Mouse (Mus musculus): ENCODE measurements at regions not wholly inside any gene's neighbourhood (a gene's known extent, or its start where the extent isn't known, plus 50 kb on each side); places are given as distances from the start of the nearest gene placed in this dataset.
A peak's percentile ranks its signal among the peaks of the same experiment; 100 is the strongest.

DNA sequence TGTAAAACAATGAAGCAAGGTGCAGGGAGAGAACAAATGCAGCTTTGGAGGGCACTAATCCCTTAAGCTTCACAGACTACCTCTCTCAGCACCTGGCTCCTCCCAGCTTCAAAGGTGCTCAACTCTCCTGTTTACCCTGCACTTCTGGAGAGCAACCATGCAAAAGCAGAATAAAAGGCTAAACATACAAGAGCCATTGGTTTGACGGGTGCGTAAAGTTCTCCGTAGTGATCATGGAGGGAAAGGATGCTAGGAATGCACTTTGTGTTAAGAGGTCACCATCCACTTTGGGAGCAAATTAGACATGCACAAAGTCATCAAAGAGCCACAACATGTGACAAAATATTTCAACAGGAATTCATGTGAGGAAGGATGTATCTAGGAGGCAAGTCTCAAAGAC lies 156.1 kb downstream of the Adamts15 start:
- no peak overlapping the region for H3K4me3 ChIP-seq (replicated peaks; ENCODE audit: low read length)
- no peak overlapping the region for H3K27ac ChIP-seq (ENCODE audit: low read length)
- H3K9me3 ChIP-seq (replicated peaks; ENCODE audit: control insufficient read depth, low read length): no peaks in the 10 kb centered on the region
- H3K4me1 ChIP-seq (ENCODE audit: control insufficient read depth, insufficient read depth, low read length): peaks cover 6% of the 10 kb centered on the region; the same call in 1 of the 2 replicates
- H3K27me3 ChIP-seq (ENCODE audit: control insufficient read depth, insufficient read depth, low read length): no peaks in the 10 kb centered on the region
- WGBS: 65% methylated on average over 3 of the region's 3 CpGs
- H3K4me2 ChIP-seq (ENCODE audit: low read depth, low read length): no peak overlapping the region
- no peaks in the 10 kb centered on the region for H3K36me3 ChIP-seq (ENCODE audit: control insufficient read depth, insufficient read depth, low read length)
- ATAC-seq (ENCODE audit: insufficient read depth, low FRiP score): no peak
- no peak overlapping the region for H3K9ac ChIP-seq (ENCODE audit: low read length)

DNA sequence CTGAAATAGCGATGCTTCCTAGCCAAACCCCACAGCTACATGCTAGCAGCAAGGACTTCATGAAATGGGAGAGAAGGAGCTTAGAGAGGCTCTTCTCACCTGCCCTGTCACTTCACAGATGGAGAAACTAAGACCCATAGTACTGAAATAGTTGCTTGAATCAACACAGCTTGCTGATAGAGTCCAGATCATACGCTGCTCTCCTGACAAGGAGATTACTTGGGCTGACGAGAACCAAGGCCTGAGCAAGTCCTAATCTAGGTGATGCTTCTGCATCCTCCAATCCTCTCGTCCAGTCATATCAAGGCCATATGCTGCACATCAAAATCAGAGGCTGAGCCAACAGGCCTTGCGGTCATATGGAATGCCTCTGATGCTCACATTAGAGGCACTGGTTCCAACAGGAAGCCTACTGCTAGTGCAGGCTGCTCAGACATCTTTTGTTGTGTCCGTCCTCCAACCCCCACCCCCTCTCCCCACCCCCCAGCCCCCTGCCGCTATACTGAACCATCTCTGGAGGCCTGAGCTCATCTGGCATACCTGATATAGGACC lies 157.2 kb downstream of the Adamts15 start:
- no peak overlapping the region for H3K9ac ChIP-seq (ENCODE audit: low read length)
- H3K36me3 ChIP-seq (ENCODE audit: control insufficient read depth, insufficient read depth, low read length): no peaks in the 10 kb centered on the region
- peak; percentile 66 for ATAC-seq (ENCODE audit: insufficient read depth, low FRiP score)
- WGBS: 52% methylated on average over 7 of the region's 7 CpGs
- H3K9me3 ChIP-seq (replicated peaks; ENCODE audit: control insufficient read depth, low read length): no peaks in the 10 kb centered on the region
- peaks cover 3% of the 10 kb centered on the region; the same call in 1 of the 2 replicates for H3K4me1 ChIP-seq (ENCODE audit: control insufficient read depth, insufficient read depth, low read length)
- no peak overlapping the region for H3K4me2 ChIP-seq (ENCODE audit: low read depth, low read length)
- no peak overlapping the region for H3K27ac ChIP-seq (ENCODE audit: low read length)
- H3K27me3 ChIP-seq (ENCODE audit: control insufficient read depth, insufficient read depth, low read length): no peaks in the 10 kb centered on the region
- H3K4me3 ChIP-seq (replicated peaks; ENCODE audit: low read length): no peak overlapping the region

DNA sequence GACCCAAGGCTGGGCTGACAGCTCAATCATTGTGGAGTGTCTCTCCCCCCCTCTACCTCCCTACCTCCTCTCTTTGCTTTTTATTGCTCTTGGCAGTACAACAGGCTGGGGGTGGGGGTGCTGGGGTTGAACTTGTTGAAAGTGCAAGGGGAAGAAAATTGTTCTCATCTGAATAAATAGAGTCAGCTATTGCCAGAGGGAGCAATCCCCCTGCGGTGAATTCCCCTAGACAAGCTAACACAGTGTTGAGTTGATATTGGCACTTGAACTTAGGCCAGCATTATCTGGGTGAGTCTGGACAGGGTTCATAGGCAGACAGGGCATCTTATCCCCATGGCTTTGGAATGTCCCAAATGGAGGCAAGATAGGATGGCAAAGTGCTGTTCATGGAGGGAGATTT lies 159.3 kb downstream of the Adamts15 start:
- Histone ChIP-seq H3K9ac (ENCODE audit: low read length) (no peak overlapping the region), H3K27me3 (ENCODE audit: control insufficient read depth, insufficient read depth, low read length) (no peaks in the 10 kb centered on the region), H3K4me2 (ENCODE audit: low read depth, low read length) (no peak overlapping the region), H3K27ac (ENCODE audit: low read length) (no peak overlapping the region), H3K4me3 (replicated peaks; ENCODE audit: low read length) (no peak overlapping the region), H3K9me3 (replicated peaks; ENCODE audit: control insufficient read depth, low read length) (no peaks in the 10 kb centered on the region), H3K4me1 (ENCODE audit: control insufficient read depth, insufficient read depth, low read length) (peaks cover 3% of the 10 kb centered on the region; the same call in 1 of the 2 replicates), H3K36me3 (ENCODE audit: control insufficient read depth, insufficient read depth, low read length) (no peaks in the 10 kb centered on the region)
- no peak for ATAC-seq (ENCODE audit: insufficient read depth, low FRiP score)
- 83% methylated on average over 1 of the region's 1 CpGs for WGBS

DNA sequence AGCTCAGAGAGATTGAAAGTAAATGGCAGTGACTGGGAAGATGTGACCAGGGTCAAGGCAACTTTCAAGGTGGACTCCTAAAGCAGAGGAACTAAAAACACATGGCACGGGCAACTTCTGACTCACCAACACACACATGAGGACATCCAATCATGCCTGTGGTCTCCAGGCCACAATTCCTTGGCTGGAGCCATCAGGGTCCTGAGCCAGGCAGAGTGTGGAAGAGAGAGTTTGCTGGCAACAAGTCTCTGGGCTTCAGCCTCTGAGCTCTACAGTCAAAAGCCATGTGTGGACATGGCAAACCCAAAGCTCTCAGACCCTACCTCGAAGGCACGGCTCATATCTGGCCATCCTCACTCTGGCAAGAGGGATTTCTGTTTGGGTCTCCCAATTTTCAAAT lies 164.1 kb downstream of the Adamts15 start:
- no peaks in the 10 kb centered on the region for H3K27me3 ChIP-seq (ENCODE audit: control insufficient read depth, insufficient read depth, low read length)
- no peaks in the 10 kb centered on the region for H3K9me3 ChIP-seq (replicated peaks; ENCODE audit: control insufficient read depth, low read length)
- ATAC-seq (ENCODE audit: insufficient read depth, low FRiP score): no peak
- WGBS: 85% methylated on average over 3 of the region's 3 CpGs
- no peak overlapping the region for H3K4me2 ChIP-seq (ENCODE audit: low read depth, low read length)
- H3K4me3 ChIP-seq (replicated peaks; ENCODE audit: low read length): no peak overlapping the region
- no peak overlapping the region for H3K27ac ChIP-seq (ENCODE audit: low read length)
- H3K9ac ChIP-seq (ENCODE audit: low read length): no peak overlapping the region
- no peaks in the 10 kb centered on the region for H3K36me3 ChIP-seq (ENCODE audit: control insufficient read depth, insufficient read depth, low read length)
- H3K4me1 ChIP-seq (ENCODE audit: control insufficient read depth, insufficient read depth, low read length): no peaks in the 10 kb centered on the region

DNA sequence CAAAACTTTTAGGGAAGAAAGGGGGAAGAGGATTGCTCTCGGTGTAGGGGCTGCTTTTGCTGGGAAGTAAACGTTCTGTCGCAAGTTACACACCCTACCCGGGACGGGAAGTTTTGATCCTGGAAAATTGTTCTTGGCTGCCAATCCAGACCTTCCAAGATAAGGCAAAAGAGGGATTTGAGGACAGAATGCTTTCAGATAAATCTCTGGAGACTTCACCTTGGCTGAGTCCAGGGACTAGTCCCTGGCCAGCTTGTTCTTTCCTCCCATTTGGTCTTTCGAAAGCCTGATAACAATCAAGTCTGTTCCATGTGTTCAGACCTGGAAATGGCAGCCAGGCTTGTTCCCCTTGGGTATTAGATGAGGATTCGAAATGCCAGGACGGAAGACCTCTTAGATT lies 164.8 kb downstream of the Adamts15 start:
- H3K4me1 ChIP-seq (ENCODE audit: control insufficient read depth, insufficient read depth, low read length): no peaks in the 10 kb centered on the region
- 89% methylated on average over 8 of the region's 8 CpGs for WGBS
- ATAC-seq (ENCODE audit: insufficient read depth, low FRiP score): no peak
- H3K4me2 ChIP-seq (ENCODE audit: low read depth, low read length): no peak overlapping the region
- no peaks in the 10 kb centered on the region for H3K9me3 ChIP-seq (replicated peaks; ENCODE audit: control insufficient read depth, low read length)
- no peak overlapping the region for H3K9ac ChIP-seq (ENCODE audit: low read length)
- no peak overlapping the region for H3K27ac ChIP-seq (ENCODE audit: low read length)
- no peaks in the 10 kb centered on the region for H3K36me3 ChIP-seq (ENCODE audit: control insufficient read depth, insufficient read depth, low read length)
- no peaks in the 10 kb centered on the region for H3K27me3 ChIP-seq (ENCODE audit: control insufficient read depth, insufficient read depth, low read length)
- no peak overlapping the region for H3K4me3 ChIP-seq (replicated peaks; ENCODE audit: low read length)

DNA sequence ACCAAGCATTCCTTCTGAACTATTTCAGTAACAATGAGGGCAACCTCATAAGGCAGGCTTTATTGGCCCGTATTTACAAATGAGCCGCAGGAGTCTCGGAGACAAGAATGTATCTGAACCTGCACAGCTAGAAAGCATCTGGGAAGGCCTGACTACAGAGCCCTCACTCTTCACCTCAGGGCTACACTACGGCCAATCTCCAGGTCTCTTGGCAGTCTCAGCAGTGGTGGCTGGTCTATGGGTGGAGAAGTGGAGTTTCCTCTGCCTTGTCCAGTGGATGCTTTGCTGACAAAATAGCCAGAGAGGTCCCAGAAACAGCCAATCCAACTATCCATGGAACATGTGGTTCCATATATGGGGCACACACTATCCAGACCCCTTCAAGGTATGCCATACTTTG lies 165.5 kb downstream of the Adamts15 start:
- Histone ChIP-seq H3K4me2 (ENCODE audit: low read depth, low read length) (no peak overlapping the region), H3K9me3 (replicated peaks; ENCODE audit: control insufficient read depth, low read length) (no peaks in the 10 kb centered on the region), H3K27me3 (ENCODE audit: control insufficient read depth, insufficient read depth, low read length) (no peaks in the 10 kb centered on the region), H3K27ac (ENCODE audit: low read length) (no peak overlapping the region), H3K36me3 (ENCODE audit: control insufficient read depth, insufficient read depth, low read length) (no peaks in the 10 kb centered on the region), H3K4me1 (ENCODE audit: control insufficient read depth, insufficient read depth, low read length) (no peaks in the 10 kb centered on the region), H3K4me3 (replicated peaks; ENCODE audit: low read length) (no peak overlapping the region), H3K9ac (ENCODE audit: low read length) (no peak overlapping the region)
- 92% methylated on average over 4 of the region's 4 CpGs for WGBS
- no peak for ATAC-seq (ENCODE audit: insufficient read depth, low FRiP score)

DNA sequence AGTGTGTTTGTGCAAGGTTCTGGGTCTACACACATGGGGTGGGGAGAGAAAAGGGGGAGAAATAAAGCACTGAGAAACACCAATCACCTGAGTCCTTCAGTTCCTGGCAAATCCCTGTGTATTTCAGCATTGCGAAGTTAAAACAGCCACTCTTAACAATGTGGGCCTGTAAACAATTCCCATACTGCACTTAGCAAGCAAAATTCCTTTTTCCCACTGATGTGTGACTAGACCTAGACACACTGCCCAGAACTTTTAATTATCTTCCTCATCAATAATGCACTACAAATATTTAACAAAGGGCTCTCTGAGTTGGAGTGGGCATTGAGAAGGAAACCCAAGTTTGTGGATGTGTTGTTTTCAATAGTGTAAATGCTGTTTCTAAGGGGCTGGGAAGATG lies 166.7 kb downstream of the Adamts15 start:
- no peak for ATAC-seq (ENCODE audit: insufficient read depth, low FRiP score)
- no peaks in the 10 kb centered on the region for H3K4me1 ChIP-seq (ENCODE audit: control insufficient read depth, insufficient read depth, low read length)
- no peak overlapping the region for H3K27ac ChIP-seq (ENCODE audit: low read length)
- no peaks in the 10 kb centered on the region for H3K9me3 ChIP-seq (replicated peaks; ENCODE audit: control insufficient read depth, low read length)
- H3K27me3 ChIP-seq (ENCODE audit: control insufficient read depth, insufficient read depth, low read length): no peaks in the 10 kb centered on the region
- no peaks in the 10 kb centered on the region for H3K36me3 ChIP-seq (ENCODE audit: control insufficient read depth, insufficient read depth, low read length)
- H3K9ac ChIP-seq (ENCODE audit: low read length): no peak overlapping the region
- 83% methylated on average over 1 of the region's 1 CpGs for WGBS
- H3K4me2 ChIP-seq (ENCODE audit: low read depth, low read length): no peak overlapping the region
- H3K4me3 ChIP-seq (replicated peaks; ENCODE audit: low read length): no peak overlapping the region

DNA sequence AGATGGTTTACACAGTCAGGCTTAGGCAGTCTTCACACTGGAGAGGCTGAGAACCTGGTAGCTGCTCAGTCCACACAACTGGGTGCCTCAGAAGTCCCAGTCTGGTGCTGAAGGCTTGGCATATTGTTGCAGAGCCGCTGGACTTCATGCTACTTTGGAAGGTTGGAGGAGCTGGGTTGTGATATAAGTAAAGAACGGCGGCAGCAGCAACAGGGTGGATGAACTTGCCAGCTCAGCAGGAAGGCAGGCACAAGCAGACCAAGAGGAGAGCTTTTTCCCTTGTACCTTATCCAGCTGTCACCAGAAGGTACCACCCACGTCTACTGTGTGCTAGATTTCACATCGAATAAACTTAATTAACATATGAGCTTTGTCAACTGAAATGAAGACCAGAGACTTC lies 167.4 kb downstream of the Adamts15 start:
- 86% methylated on average over 5 of the region's 5 CpGs for WGBS
- H3K36me3 ChIP-seq (ENCODE audit: control insufficient read depth, insufficient read depth, low read length): no peaks in the 10 kb centered on the region
- H3K27me3 ChIP-seq (ENCODE audit: control insufficient read depth, insufficient read depth, low read length): no peaks in the 10 kb centered on the region
- H3K4me2 ChIP-seq (ENCODE audit: low read depth, low read length): no peak overlapping the region
- H3K9ac ChIP-seq (ENCODE audit: low read length): no peak overlapping the region
- ATAC-seq (ENCODE audit: insufficient read depth, low FRiP score): no peak
- H3K27ac ChIP-seq (ENCODE audit: low read length): no peak overlapping the region
- H3K9me3 ChIP-seq (replicated peaks; ENCODE audit: control insufficient read depth, low read length): no peaks in the 10 kb centered on the region
- H3K4me3 ChIP-seq (replicated peaks; ENCODE audit: low read length): no peak overlapping the region
- no peaks in the 10 kb centered on the region for H3K4me1 ChIP-seq (ENCODE audit: control insufficient read depth, insufficient read depth, low read length)

DNA sequence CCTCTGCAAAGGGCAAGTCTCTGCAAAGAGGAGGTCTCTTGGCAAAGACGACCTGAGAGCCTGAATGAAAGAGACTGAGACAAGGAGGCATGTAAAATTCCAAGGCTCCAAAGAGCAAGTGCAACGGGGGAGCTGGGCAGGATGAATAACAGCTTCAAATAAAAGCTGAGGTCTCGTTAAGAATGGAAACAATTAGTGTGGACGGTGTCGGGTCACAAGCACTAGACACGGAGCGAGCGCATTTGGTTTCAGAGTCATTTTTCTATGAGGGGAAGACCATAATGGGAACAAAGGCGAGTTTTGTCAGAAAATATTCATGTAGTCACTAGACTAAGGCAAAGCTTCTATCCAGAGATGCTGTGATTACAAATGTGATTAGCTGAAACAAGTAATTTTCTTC lies 178.8 kb downstream of the Adamts15 start:
- Histone ChIP-seq H3K4me1 (ENCODE audit: control insufficient read depth, insufficient read depth, low read length) (peaks cover 6% of the 10 kb centered on the region; the same call in 1 of the 2 replicates), H3K9ac (ENCODE audit: low read length) (no peak overlapping the region), H3K27ac (ENCODE audit: low read length) (no peak overlapping the region), H3K4me2 (ENCODE audit: low read depth, low read length) (no peak overlapping the region), H3K36me3 (ENCODE audit: control insufficient read depth, insufficient read depth, low read length) (no peaks in the 10 kb centered on the region), H3K27me3 (ENCODE audit: control insufficient read depth, insufficient read depth, low read length) (no peaks in the 10 kb centered on the region), H3K4me3 (replicated peaks; ENCODE audit: low read length) (no peak overlapping the region), H3K9me3 (replicated peaks; ENCODE audit: control insufficient read depth, low read length) (no peaks in the 10 kb centered on the region)
- ATAC-seq (ENCODE audit: insufficient read depth, low FRiP score): no peak
- WGBS: 73% methylated on average over 9 of the region's 9 CpGs
